Mouse (Mus musculus) kidney, embryonic 16.5 days (tissue): ENCODE results near the gene Fmo4. TPM values are rescaled to one million over a fixed set of nuclear protein-coding genes. Genes with fewer than 3 reads are reported as not detected.

Experiments used
- ATAC-seq: fragments of 200-750 bp; cut with Nextera tagmentation; 2 replicates; pipeline ENCODE4 v1.8.0; 2017; ENCODE audit warnings: moderate TSS enrichment; ENCODE audit not compliant: low FRiP score, low TSS enrichment
- H3K27ac ChIP-seq: fragments of 300-500 bp; sonication (generic); 2 replicates; pipeline ENCODE4 v1.5.1; 2014; ENCODE audit warnings: low read length
- H3K27me3 ChIP-seq: fragments of 300-500 bp; sonication (generic); 2 replicates; pipeline ENCODE4 v1.6.1; 2014; ENCODE audit warnings: low read length, control low read depth, mixed read lengths; ENCODE audit not compliant: insufficient read depth
- H3K36me3 ChIP-seq: fragments of 300-500 bp; sonication (generic); 2 replicates; pipeline ENCODE4 v1.6.1; 2014; ENCODE audit warnings: low read length, control low read depth, mixed read lengths; ENCODE audit not compliant: insufficient read depth
- H3K4me1 ChIP-seq: fragments of 300-500 bp; sonication (generic); 2 replicates; pipeline ENCODE4 v1.6.1; 2014; ENCODE audit warnings: low read length, control low read depth, mixed read lengths; ENCODE audit not compliant: insufficient read depth
- H3K4me2 ChIP-seq: fragments of 300-500 bp; sonication (generic); replicated peaks from 2 replicates; pipeline ENCODE4 v1.6.1; 2014; ENCODE audit warnings: low read depth, low read length
- H3K4me3 ChIP-seq: fragments of 300-500 bp; sonication (generic); 2 replicates; pipeline ENCODE4 v1.5.1; 2014; ENCODE audit warnings: mild to moderate bottlenecking, low read length
- H3K9ac ChIP-seq: fragments of 300-500 bp; sonication (generic); replicated peaks from 2 replicates; pipeline ENCODE4 v1.6.1; 2014; ENCODE audit warnings: low read length
- H3K9me3 ChIP-seq: fragments of 300-500 bp; sonication (generic); 2 replicates; pipeline ENCODE4 v1.6.1; 2016; ENCODE audit warnings: low read length, control low read depth
- WGBS: fragments of 180-500 bp; shearing (Covaris S2); extraction: QIAGEN DNeasy Blood & Tissue Kit; methylation state at CpG from one replicate; pipeline ENCODE4 v1.1.7; 2014; 5-methylcytosine and 5-hydroxymethylcytosine counted together
- polyA plus RNA-seq: library from polyadenylated mRNA; unstranded; fragments of >200 nt; fragmentation: Nextera tagmentation; extraction: Ambion mirVana; gene quantifications from 2 replicates; pipeline ENCODE4 v1.2.1, GENCODE M21; 2015

Gene Fmo4
- polyA plus RNA-seq, 1 experiment from 2014 or later: 2.1 TPM

GRCm38 (mm10) chr1:162838976-162839375 is 25.2 kb upstream of the Fmo4 start:
- H3K9me3 ChIP-seq: 0 out of 2 replicates have a peak, but pooled peaks cover 2% of the 10 kb centered on the region
- WGBS: 88% methylated on average over 6 of the region's 6 CpGs
- no peak overlapping the region for H3K27ac ChIP-seq
- no peaks in the 10 kb centered on the region for H3K36me3 ChIP-seq
- no peak overlapping the region for H3K9ac ChIP-seq
- H3K27me3 ChIP-seq: no peaks in the 10 kb centered on the region
- no peak overlapping the region for H3K4me2 ChIP-seq
- H3K4me3 ChIP-seq: no peak overlapping the region
- ATAC-seq: no peak
- H3K4me1 ChIP-seq: no peaks in the 10 kb centered on the region

GRCm38 (mm10) chr1:162834342-162834741 is 20.6 kb upstream of the Fmo4 start:
- no peak overlapping the region for H3K4me3 ChIP-seq
- WGBS: 77% methylated on average over 5 of the region's 5 CpGs

GRCm38 (mm10) chr1:162832574-162832953 is 18.8 kb upstream of the Fmo4 start:
- 0 out of 2 replicates have a peak, but pooled peaks cover 2% of the 10 kb centered on the region for H3K9me3 ChIP-seq
- no peak for ATAC-seq
- H3K27me3 ChIP-seq: no peaks in the 10 kb centered on the region
- no peak overlapping the region for H3K4me2 ChIP-seq
- H3K27ac ChIP-seq: no peak overlapping the region
- 60% methylated on average over 5 of the region's 5 CpGs for WGBS
- H3K36me3 ChIP-seq: no peaks in the 10 kb centered on the region
- H3K4me3 ChIP-seq: no peak overlapping the region
- H3K9ac ChIP-seq: no peak overlapping the region
- no peaks in the 10 kb centered on the region for H3K4me1 ChIP-seq

More at GRCm38 (mm10) chr1:162834342-162834741, 20.6 kb upstream of the Fmo4 start:
- H3K27me3 ChIP-seq: no peaks in the 10 kb centered on the region
- no peaks in the 10 kb centered on the region for H3K36me3 ChIP-seq
- H3K4me2 ChIP-seq: no peak overlapping the region
- no peak for ATAC-seq
- no peaks in the 10 kb centered on the region for H3K4me1 ChIP-seq
- no peak overlapping the region for H3K27ac ChIP-seq
- H3K9me3 ChIP-seq: 0 out of 2 replicates have a peak, but pooled peaks cover 2% of the 10 kb centered on the region
- H3K9ac ChIP-seq: no peak overlapping the region

- Histone ChIP-seq H3K9me3 (0 out of 2 replicates have a peak, but pooled peaks cover 2% of the 10 kb centered on the region), H3K4me2 (no peak overlapping the region), H3K36me3 (no peaks in the 10 kb centered on the region), H3K27ac (no peak overlapping the region), H3K27me3 (no peaks in the 10 kb centered on the region), H3K4me3 (no peak overlapping the region), H3K4me1 (no peaks in the 10 kb centered on the region), H3K9ac (no peak overlapping the region)
- peak; percentile 82 for ATAC-seq
- 10% methylated on average over 5 of the region's 5 CpGs for WGBS
Observed at GRCm38 (mm10) chr1:162831838-162832573, 18.2 kb upstream of the Fmo4 start.

- WGBS: 91% methylated on average over 5 of the region's 5 CpGs
- no peak for ATAC-seq
Observed at GRCm38 (mm10) chr1:162819280-162819679, 5.5 kb upstream of the Fmo4 start.

GRCm38 (mm10) chr1:162815381-162816127 is 1.8 kb upstream of the Fmo4 start:
- Histone ChIP-seq H3K9ac (no peak overlapping the region; the same call in 1 of the 2 replicates), H3K4me2 (peak overlapping the region; percentile 3; the same call in 1 of the 2 replicates), H3K4me3 (no peak overlapping the region), H3K9me3 (no peaks in the 10 kb centered on the region), H3K36me3 (no peaks in the 10 kb centered on the region), H3K4me1 (no peaks in the 10 kb centered on the region), H3K27ac (peak overlapping the region; percentile 87), H3K27me3 (no peaks in the 10 kb centered on the region)
- peak; percentile 89 for ATAC-seq
- 43% methylated on average over 10 of the region's 10 CpGs for WGBS

More at GRCm38 (mm10) chr1:162819280-162819679, 5.5 kb upstream of the Fmo4 start:
- Histone ChIP-seq H3K36me3 (no peaks in the 10 kb centered on the region), H3K4me1 (no peaks in the 10 kb centered on the region), H3K9me3 (no peaks in the 10 kb centered on the region), H3K4me3 (no peak overlapping the region), H3K9ac (no peak overlapping the region), H3K4me2 (no peak overlapping the region), H3K27me3 (no peaks in the 10 kb centered on the region), H3K27ac (no peak overlapping the region)

GRCm38 (mm10) chr1:162814932-162815331 is 1.2 kb upstream of the Fmo4 start:
- Histone ChIP-seq H3K4me1 (no peaks in the 10 kb centered on the region), H3K9ac (peak overlapping the region; percentile 18; the same call in 1 of the 2 replicates), H3K27ac (peak overlapping the region; percentile 87), H3K27me3 (no peaks in the 10 kb centered on the region), H3K4me3 (no peak overlapping the region), H3K36me3 (no peaks in the 10 kb centered on the region), H3K4me2 (peak overlapping the region; percentile 3; the same call in 1 of the 2 replicates), H3K9me3 (no peaks in the 10 kb centered on the region)
- ATAC-seq: peak; percentile 87
- WGBS: 44% methylated on average over 4 of the region's 4 CpGs

- WGBS: 88% methylated on average over 9 of the region's 9 CpGs
- no peaks in the 10 kb centered on the region for H3K36me3 ChIP-seq
- no peaks in the 10 kb centered on the region for H3K27me3 ChIP-seq
- H3K9ac ChIP-seq: no peak overlapping the region
- H3K27ac ChIP-seq: no peak overlapping the region
- ATAC-seq: no peak
- no peaks in the 10 kb centered on the region for H3K9me3 ChIP-seq
- no peaks in the 10 kb centered on the region for H3K4me1 ChIP-seq
- H3K4me3 ChIP-seq: no peak overlapping the region
- H3K4me2 ChIP-seq: no peak overlapping the region
Observed at GRCm38 (mm10) chr1:162813143-162813835, 483 bp downstream of the Fmo4 start.

GRCm38 (mm10) chr1:162808541-162808940 is 5.2 kb downstream of the Fmo4 start:
- Histone ChIP-seq H3K4me3 (no peak overlapping the region), H3K9me3 (no peaks in the 10 kb centered on the region), H3K36me3 (no peaks in the 10 kb centered on the region), H3K4me2 (no peak overlapping the region), H3K4me1 (no peaks in the 10 kb centered on the region), H3K27ac (no peak overlapping the region), H3K27me3 (no peaks in the 10 kb centered on the region), H3K9ac (no peak overlapping the region)
- ATAC-seq: no peak
- 85% methylated on average over 3 of the region's 3 CpGs for WGBS
